Mouse (Mus musculus): ENCODE measurements around the gene Foxi1.

Foxi1 gene

DNA sequence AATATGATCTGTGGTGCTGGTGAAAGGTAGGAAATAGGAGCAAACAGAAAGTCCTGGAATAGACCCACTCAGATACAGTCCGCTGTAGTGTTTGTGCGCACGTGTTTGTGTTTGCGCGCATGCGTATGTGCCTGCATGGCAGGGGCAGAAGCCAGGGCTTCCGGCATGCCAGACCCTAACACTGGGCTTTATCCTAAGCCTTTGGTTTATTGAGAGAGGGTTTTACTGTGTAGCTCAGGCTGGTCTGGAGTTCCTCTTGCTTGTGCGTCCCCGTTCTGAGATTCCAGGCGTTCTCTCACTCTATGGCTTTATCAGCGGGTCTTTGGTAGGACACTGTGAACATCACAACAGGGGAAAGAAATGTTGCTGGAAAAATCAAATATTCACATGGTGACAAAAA lies 42.6 kb downstream of the Foxi1 start:
- no peak for DNase-seq (ENCODE audit: extremely low read depth, low read depth)

- no peak for DNase-seq (ENCODE audit: extremely low read depth, low read depth)
Measured at GRCm38 (mm10) chr11:34158916-34159315, 49.0 kb downstream of the Foxi1 start.

DNA sequence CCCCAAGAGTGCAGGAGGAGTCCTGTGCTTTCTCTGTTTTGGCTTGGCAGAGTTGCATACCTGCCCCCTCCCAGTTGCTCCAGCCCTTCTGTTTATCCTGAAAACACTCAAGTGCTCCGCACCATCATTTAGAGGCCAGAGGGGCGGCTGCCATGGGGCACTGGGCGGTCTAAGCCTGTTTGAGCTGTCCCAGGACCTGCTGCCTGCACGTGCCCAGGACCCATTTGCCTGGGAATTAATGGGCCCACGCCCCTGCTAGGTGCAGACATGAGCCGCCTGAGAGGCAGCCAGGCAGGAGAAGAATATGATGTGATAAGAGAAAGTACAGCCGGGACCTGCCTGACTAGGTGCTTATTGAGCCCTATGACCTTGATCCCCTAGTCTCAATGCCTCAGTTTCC lies 52.7 kb downstream of the Foxi1 start:
- DNase-seq (ENCODE audit: extremely low read depth, low read depth) = no peak
